Mouse (Mus musculus) left cerebral cortex, adult 2 months (tissue): ENCODE data around the gene Gm11437. TPM values are rescaled to one million over a fixed set of nuclear protein-coding genes. Genes with fewer than 3 reads are reported as not detected.

Experiments used
- DNase-seq, 2 experiments: peaks; one replicate each; pipeline ENCODE4 v3.0.0; 2021 to 2022; ENCODE audit warnings: low spot score in 2 of 2, mixed read lengths in 1 of 2; ENCODE audit errors: extremely low spot score in 1 of 2
- H3K27ac ChIP-seq: fragments of 200-600 bp; 2 replicates; pipeline ENCODE4 v1.8.1; 2022
- H3K4me3 ChIP-seq: fragments of 200-600 bp; 2 replicates; pipeline ENCODE4 v1.8.1; 2022
- CTCF ChIP-seq: fragments of 200-600 bp; IDR thresholded peaks from 2 replicates; pipeline ENCODE4 v1.8.1; 2022; ENCODE audit warnings: antibody characterized with exemption, mild to moderate bottlenecking, moderate library complexity
- intact Hi-C: fragments of 180-260 bp; cut with DNase I; formaldehyde crosslinking; loops from one replicate; pipeline ENCODE4 v1.15.1; 2025
- long read RNA-seq, 2 experiments: library from polyadenylated mRNA; stranded (forward); transcript quantifications; one replicate each; pipeline ENCODE4 v2.0.0; 2021; ENCODE audit warnings: borderline mapping rate in 2 of 2
- total RNA-seq, 2 experiments: library from RNA; stranded (reverse); gene quantifications; 2 replicates each; pipeline ENCODE4 v1.2.3; 2021

The Gm11437 gene
- total RNA-seq = not detected
- long read RNA-seq, experiment 1 = 0 reads
- long read RNA-seq, experiment 2 = 0 reads

- TF ChIP-seq CTCF = no peak
- no peak for DNase-seq
- intact Hi-C loops = loop anchor here (5.0 to 10.0 kb wide), 2 partner anchors 35 to 382 kb away; no protein-coding TSS in a partner anchor
- Histone ChIP-seq H3K27ac (no peak within 1 kb of the TSS), H3K4me3 (no peak within 1 kb of the TSS)
Measured at GRCm38 (mm10) chr11:84167046-84167526, at the start of gene Gm11437. Gm11437 (minus strand) TSS chr11:84167476.

- TF ChIP-seq CTCF = no peak
- intact Hi-C loops = no loop called here
Measured at GRCm38 (mm10) chr11:84210876-84211275, 43.6 kb upstream of the Gm11437 start.

GRCm38 (mm10) chr11:84205776-84206175, 38.5 kb upstream of the Gm11437 start:
- DNase-seq = no peak
- Histone ChIP-seq H3K4me3 (no peak overlapping the region), H3K27ac (no peak overlapping the region)
- intact Hi-C loops = no loop called here
- no peak for TF ChIP-seq CTCF

More at GRCm38 (mm10) chr11:84210876-84211275, 43.6 kb upstream of the Gm11437 start:
- DNase-seq = no peak
- Histone ChIP-seq H3K4me3 (no peak overlapping the region), H3K27ac (no peak overlapping the region)

GRCm38 (mm10) chr11:84197607-84198402, 30.5 kb upstream of the Gm11437 start:
- no peak overlapping the region for H3K4me3 ChIP-seq
- intact Hi-C loops = no loop called here
- DNase-seq = peak in 1 of 2 experiments; percentile 22
- TF ChIP-seq CTCF = no peak
- no peak overlapping the region for H3K27ac ChIP-seq

GRCm38 (mm10) chr11:84194751-84195150, 27.5 kb upstream of the Gm11437 start:
- TF ChIP-seq CTCF = no peak
- Histone ChIP-seq H3K4me3 (no peak overlapping the region), H3K27ac (no peak overlapping the region)
- intact Hi-C loops = no loop called here
- DNase-seq = no peak

- TF ChIP-seq CTCF = peak; percentile 18
- Histone ChIP-seq H3K27ac (no peak overlapping the region), H3K4me3 (no peak overlapping the region)
- intact Hi-C loops = no loop called here
- no peak for DNase-seq
Measured at GRCm38 (mm10) chr11:84193249-84193648, 26.0 kb upstream of the Gm11437 start.

- TF ChIP-seq CTCF = no peak
- intact Hi-C loops = no loop called here
- Histone ChIP-seq H3K27ac (no peak overlapping the region), H3K4me3 (no peak overlapping the region)
- DNase-seq = no peak
Measured at GRCm38 (mm10) chr11:84190581-84191233, 23.4 kb upstream of the Gm11437 start.

GRCm38 (mm10) chr11:84188530-84188929, 21.3 kb upstream of the Gm11437 start:
- no peak for DNase-seq
- Histone ChIP-seq H3K4me3 (no peak overlapping the region), H3K27ac (no peak overlapping the region)
- intact Hi-C loops = no loop called here
- no peak for TF ChIP-seq CTCF

- no peak for TF ChIP-seq CTCF
- no peak for DNase-seq
- intact Hi-C loops = no loop called here
- no peak overlapping the region; the same call in 1 of the 2 replicates for H3K27ac ChIP-seq
- peak overlapping the region; percentile 97; the same call in 1 of the 2 replicates for H3K4me3 ChIP-seq
Measured at GRCm38 (mm10) chr11:84181286-84181685, 14.0 kb upstream of the Gm11437 start.

- DNase-seq = peak; percentile 65 to 73
- peak overlapping the region; percentile 85 for H3K27ac ChIP-seq
- peak overlapping the region; percentile 97 for H3K4me3 ChIP-seq
- TF ChIP-seq CTCF = peak; percentile 45
- intact Hi-C loops = loop anchor here (1.0 to 5.0 kb wide), 2 partner anchors 62 to 638 kb away; no protein-coding TSS in a partner anchor
Measured at GRCm38 (mm10) chr11:84179954-84180598, 12.8 kb upstream of the Gm11437 start.

- intact Hi-C loops = loop anchor here (1.0 to 5.0 kb wide), 2 partner anchors 63 to 639 kb away; no protein-coding TSS in a partner anchor
- TF ChIP-seq CTCF = peak; percentile 72
- peak overlapping the region; percentile 85 for H3K27ac ChIP-seq
- peak; percentile 92 to 93 for DNase-seq
- H3K4me3 ChIP-seq = peak overlapping the region; percentile 97
Measured at GRCm38 (mm10) chr11:84179226-84179953, 12.1 kb upstream of the Gm11437 start.
